Mouse (Mus musculus) cerebellum, adult 2 months (tissue): Measurements from ENCODE around the gene Erp44.

Experiments
- CTCF ChIP-seq: fragments of 200-500 bp; IDR thresholded peaks from 2 replicates; pipeline ENCODE4 v1.5.1; 2011; ENCODE audit warnings: low read depth, mild to moderate bottlenecking, control low read depth, low read length, moderate library complexity, borderline replicate concordance; ENCODE audit not compliant: insufficient read depth
- POLR2A ChIP-seq: fragments of 200-500 bp; IDR thresholded peaks from 2 replicates; pipeline ENCODE4 v1.6.1; 2011; ENCODE audit warnings: low read length, control low read depth, borderline replicate concordance; ENCODE audit not compliant: insufficient read depth

- no peak for TF ChIP-seq POLR2A
- no peak for TF ChIP-seq CTCF
Observed at GRCm38 (mm10) chr4:48278757-48279497, 431 bp downstream of the Erp44 start.
